Mouse (Mus musculus) ES-Bruce4 (cell line): ENCODE data around the gene Eid3.

ENCODE experiments used
- CTCF ChIP-seq: IDR thresholded peaks from one replicate; pipeline ENCODE4 v1.8.1; 2011; ENCODE audit warnings: low read depth, low read length
- POLR2A ChIP-seq: IDR thresholded peaks from one replicate; pipeline ENCODE4 v1.8.1; 2011; ENCODE audit warnings: low read length; ENCODE audit not compliant: insufficient read depth

- no peak for TF ChIP-seq CTCF
- no peak for TF ChIP-seq POLR2A
These were observed 8.3 kb upstream of the Eid3 start for GRCm38 (mm10) chr10:82858032-82858680.
